Mouse (Mus musculus) liver, embryonic 13.5 days (tissue): ENCODE measurements around the gene Pum1. TPM values are rescaled to one million over a fixed set of nuclear protein-coding genes. Genes with fewer than 3 reads are reported as not detected.

Experiments used
- ATAC-seq: fragments of 200-750 bp; cut with Nextera tagmentation; 2 replicates; pipeline ENCODE4 v1.8.0; 2017; ENCODE audit warnings: low read depth, mild to moderate bottlenecking, moderate number of reproducible peaks, moderate library complexity
- DNase-seq: peaks from one replicate; pipeline ENCODE4 v3.0.0; 2022
- H3K27ac ChIP-seq: fragments of 300-500 bp; sonication (generic); 2 replicates; pipeline ENCODE4 v1.5.1; 2015; ENCODE audit warnings: moderate library complexity, mild to moderate bottlenecking, inconsistent platforms
- H3K27me3 ChIP-seq: fragments of 300-500 bp; sonication (generic); 2 replicates; pipeline ENCODE4 v1.6.1; 2015; ENCODE audit warnings: mild to moderate bottlenecking, inconsistent platforms
- H3K36me3 ChIP-seq: fragments of 300-500 bp; sonication (generic); 2 replicates; pipeline ENCODE4 v1.6.1; 2015; ENCODE audit warnings: mild to moderate bottlenecking, inconsistent platforms
- H3K4me1 ChIP-seq: fragments of 300-500 bp; sonication (generic); replicated peaks from 2 replicates; pipeline ENCODE4 v1.6.1; 2015; ENCODE audit warnings: inconsistent platforms
- H3K4me2 ChIP-seq: fragments of 300-500 bp; sonication (generic); 2 replicates; pipeline ENCODE4 v1.6.1; 2015; ENCODE audit warnings: inconsistent platforms, mild to moderate bottlenecking, moderate library complexity
- H3K4me3 ChIP-seq: fragments of 300-500 bp; sonication (generic); replicated peaks from 2 replicates; pipeline ENCODE4 v1.5.1; 2015; ENCODE audit warnings: mild to moderate bottlenecking, inconsistent platforms
- H3K9ac ChIP-seq: fragments of 300-500 bp; sonication (generic); 2 replicates; pipeline ENCODE4 v1.6.1; 2015; ENCODE audit warnings: mild to moderate bottlenecking, inconsistent platforms
- H3K9me3 ChIP-seq: fragments of 300-500 bp; sonication (generic); replicated peaks from 2 replicates; pipeline ENCODE4 v1.6.1; 2016; ENCODE audit warnings: inconsistent platforms
- WGBS: fragments of 180-500 bp; shearing (Covaris S2); methylation state at CpG from one replicate; pipeline ENCODE4 v1.1.7; 2015; ENCODE audit not compliant: insufficient replicate concordance; 5-methylcytosine and 5-hydroxymethylcytosine counted together
- polyA plus RNA-seq: library from polyadenylated mRNA; unstranded; fragments of >200 nt; fragmentation: Nextera tagmentation; extraction: Ambion mirVana; gene quantifications from 2 replicates; pipeline ENCODE4 v1.2.1, GENCODE M21; 2015

Gene Pum1
- polyA plus RNA-seq, 1 experiment from 2014 or later = 29.7 TPM

DNA sequence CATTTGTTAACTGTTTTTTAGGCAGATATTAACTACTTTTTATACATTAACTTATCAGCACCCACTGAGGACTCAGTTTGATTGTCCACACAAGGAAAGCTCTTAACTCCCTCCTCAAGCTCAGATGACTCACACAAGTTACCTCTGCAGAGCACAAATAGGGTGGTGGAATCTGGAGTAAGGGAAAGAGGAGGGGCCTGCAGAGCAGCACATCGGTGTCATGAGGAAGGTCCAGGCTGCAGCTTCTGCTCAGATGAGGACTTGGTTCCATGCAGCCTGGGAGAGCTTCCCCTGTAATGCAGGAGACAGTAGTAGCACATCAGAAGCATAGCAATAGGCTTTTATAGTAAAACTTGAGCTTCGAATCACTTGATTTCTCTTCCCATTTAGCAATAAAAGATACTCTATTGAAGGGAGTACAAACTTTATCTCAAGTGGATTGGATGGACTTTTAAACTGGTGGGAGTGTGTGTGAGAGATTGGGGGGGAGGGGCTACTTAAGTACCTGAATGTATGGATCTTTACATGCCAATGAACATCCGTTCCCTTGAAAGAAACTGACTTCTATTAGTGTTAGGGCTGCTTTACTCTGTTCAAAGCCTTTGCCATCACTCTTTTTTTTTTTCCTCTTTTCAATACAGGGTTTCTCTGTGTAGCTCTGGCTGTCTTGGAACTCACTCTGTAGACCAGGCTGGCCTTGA is 39.9 kb downstream of the Pum1 start:
- ATAC-seq (no peak), DNase-seq (no peak)
- Histone ChIP-seq H3K4me2 (no peak overlapping the region), H3K9me3 (no peaks in the 10 kb centered on the region), H3K27me3 (no peaks in the 10 kb centered on the region), H3K36me3 (peaks cover 61% of the 10 kb centered on the region), H3K9ac (no peak overlapping the region), H3K27ac (peak overlapping the region; percentile 58), H3K4me3 (no peak overlapping the region), H3K4me1 (peaks cover 85% of the 10 kb centered on the region)
- 75% methylated on average over 3 of the region's 3 CpGs for WGBS

DNA sequence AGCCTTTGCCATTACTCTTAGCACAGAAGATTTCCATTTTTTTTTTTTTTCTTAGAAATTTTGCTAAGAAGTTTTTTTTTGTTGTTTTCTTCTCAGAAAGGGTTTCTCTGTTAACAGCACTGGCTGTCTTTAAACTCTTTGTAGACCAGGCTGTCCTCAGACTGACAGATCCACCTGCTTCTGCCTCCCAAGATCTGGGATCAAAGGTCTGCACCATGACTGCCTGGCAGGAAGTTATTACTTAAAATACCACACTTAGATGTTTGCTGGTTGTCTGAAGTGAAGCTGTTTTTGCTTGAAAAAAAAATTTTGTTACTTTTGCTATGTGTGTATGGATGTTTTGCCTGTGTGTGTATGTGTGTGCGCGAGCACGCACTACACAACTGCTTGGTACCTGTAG is 40.5 kb downstream of the Pum1 start:
- Histone ChIP-seq H3K27me3 (no peaks in the 10 kb centered on the region), H3K9me3 (no peaks in the 10 kb centered on the region), H3K4me3 (no peak overlapping the region), H3K36me3 (peaks cover 64% of the 10 kb centered on the region), H3K27ac (peak overlapping the region; percentile 58), H3K4me2 (no peak overlapping the region), H3K4me1 (peaks cover 90% of the 10 kb centered on the region), H3K9ac (peak overlapping the region; percentile 49; the same call in 1 of the 2 replicates)
- DNase-seq (no peak), ATAC-seq (no peak)
- WGBS = 98% methylated on average over 3 of the region's 3 CpGs

DNA sequence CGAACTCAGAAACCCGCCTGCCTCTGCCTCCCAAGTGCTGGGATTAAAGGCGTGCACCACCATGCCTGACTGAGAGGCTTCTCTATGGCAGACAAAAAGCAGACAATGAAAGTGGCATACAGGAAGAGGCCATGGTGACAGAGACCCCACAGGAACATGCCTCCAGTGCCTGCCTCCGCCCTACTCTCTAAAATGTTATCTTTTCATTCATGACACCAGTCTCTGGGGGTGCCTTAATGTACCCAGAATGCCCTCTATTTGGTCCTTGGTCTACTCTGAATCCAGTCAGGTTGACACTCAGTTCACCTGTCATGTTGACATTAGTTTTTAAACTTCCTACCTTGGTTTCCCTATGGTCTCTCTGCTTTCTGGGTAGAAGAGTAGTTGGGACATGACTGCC is 41.5 kb downstream of the Pum1 start:
- WGBS = 78% methylated on average over 4 of the region's 4 CpGs
- DNase-seq (no peak), ATAC-seq (peak; percentile 60)
- peak overlapping the region; percentile 77 for H3K27ac ChIP-seq
- no peaks in the 10 kb centered on the region for H3K27me3 ChIP-seq
- H3K9ac ChIP-seq = 0 out of 2 replicates have a peak overlapping the region, but pooled peaks have one; percentile 44
- H3K36me3 ChIP-seq = peaks cover 71% of the 10 kb centered on the region
- H3K4me3 ChIP-seq = no peak overlapping the region
- no peaks in the 10 kb centered on the region for H3K9me3 ChIP-seq
- H3K4me1 ChIP-seq = peaks cover 97% of the 10 kb centered on the region
- H3K4me2 ChIP-seq = no peak overlapping the region

DNA sequence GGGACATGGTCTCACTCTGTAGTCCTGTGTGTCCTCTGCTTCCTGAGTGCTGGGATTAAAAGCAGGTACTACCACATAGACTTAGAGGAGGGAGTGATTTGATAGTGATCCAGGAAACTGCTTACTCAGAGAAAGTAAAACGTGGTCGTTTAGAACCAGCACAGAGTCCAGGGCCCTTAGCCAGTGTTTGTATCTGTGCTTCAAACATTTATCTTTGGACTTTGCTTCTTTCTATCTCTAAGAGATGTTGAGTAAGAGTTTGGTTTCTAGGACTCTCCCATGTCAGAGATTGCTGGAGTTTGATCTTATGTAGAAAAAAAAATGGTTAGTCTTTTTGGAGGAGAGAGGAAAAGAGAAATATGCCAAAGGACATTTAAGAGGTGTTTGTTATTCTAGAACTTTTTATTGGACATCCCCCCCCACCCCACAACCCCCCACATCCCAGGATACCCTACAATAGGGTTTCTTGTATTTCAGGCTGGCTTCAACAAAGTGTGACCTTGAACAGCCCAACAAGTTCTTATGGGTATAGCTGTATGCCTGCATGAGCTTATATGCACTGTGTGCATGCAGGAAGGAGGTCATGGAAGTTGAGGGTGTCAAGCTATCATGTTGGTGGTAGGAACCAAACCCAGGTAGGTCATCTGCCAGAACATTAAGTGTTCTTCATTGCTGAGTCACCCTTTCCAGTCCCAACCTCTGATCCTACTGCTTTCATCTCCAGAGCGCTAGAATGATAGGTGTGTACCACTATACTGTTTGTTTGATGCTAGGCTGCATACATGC is 43.3 kb downstream of the Pum1 start:
- no peak overlapping the region for H3K4me3 ChIP-seq
- peaks cover 98% of the 10 kb centered on the region for H3K4me1 ChIP-seq
- H3K36me3 ChIP-seq = peaks cover 56% of the 10 kb centered on the region
- ATAC-seq = peak; percentile 33
- 0 out of 2 replicates have a peak overlapping the region, but pooled peaks have one; percentile 18 for H3K4me2 ChIP-seq
- H3K27ac ChIP-seq = peak overlapping the region; percentile 56; the same call in 1 of the 2 replicates
- no peaks in the 10 kb centered on the region for H3K9me3 ChIP-seq
- no peak overlapping the region for H3K9ac ChIP-seq
- no peaks in the 10 kb centered on the region for H3K27me3 ChIP-seq
- no peak for DNase-seq
- WGBS = 66% methylated on average over 3 of the region's 3 CpGs

DNA sequence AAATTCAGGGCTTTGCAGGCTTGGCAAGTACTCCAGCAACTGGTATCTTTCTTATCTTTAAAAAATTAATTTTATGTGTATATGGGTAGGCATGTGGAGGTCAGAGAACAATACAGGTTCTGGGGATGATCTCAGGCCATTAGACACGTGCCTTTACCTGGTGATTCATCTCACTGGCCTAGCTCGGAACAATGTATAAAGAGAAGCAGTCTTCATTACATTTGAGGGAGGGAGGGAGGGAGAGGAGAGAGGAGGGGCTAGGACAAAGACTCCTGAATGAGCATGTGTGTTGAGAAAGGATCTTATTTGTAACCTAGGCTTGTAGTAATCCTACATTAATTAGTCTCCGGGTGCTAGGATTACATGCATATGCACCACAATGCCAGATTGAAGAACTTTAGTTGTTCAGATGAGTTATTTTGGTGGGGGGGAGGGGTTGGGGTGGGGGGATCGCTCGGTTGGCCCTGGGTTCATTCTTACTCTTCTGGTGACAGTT is 48.3 kb downstream of the Pum1 start:
- peak overlapping the region; percentile 97 for H3K27ac ChIP-seq
- ATAC-seq (no peak), DNase-seq (no peak)
- no peak overlapping the region for H3K4me3 ChIP-seq
- H3K4me2 ChIP-seq = peak overlapping the region; percentile 42
- H3K27me3 ChIP-seq = no peaks in the 10 kb centered on the region
- peaks cover 18% of the 10 kb centered on the region for H3K36me3 ChIP-seq
- peak overlapping the region; percentile 73 for H3K9ac ChIP-seq
- peaks cover 100% of the 10 kb centered on the region for H3K4me1 ChIP-seq
- 63% methylated on average over 5 of the region's 5 CpGs for WGBS
- no peaks in the 10 kb centered on the region for H3K9me3 ChIP-seq

DNA sequence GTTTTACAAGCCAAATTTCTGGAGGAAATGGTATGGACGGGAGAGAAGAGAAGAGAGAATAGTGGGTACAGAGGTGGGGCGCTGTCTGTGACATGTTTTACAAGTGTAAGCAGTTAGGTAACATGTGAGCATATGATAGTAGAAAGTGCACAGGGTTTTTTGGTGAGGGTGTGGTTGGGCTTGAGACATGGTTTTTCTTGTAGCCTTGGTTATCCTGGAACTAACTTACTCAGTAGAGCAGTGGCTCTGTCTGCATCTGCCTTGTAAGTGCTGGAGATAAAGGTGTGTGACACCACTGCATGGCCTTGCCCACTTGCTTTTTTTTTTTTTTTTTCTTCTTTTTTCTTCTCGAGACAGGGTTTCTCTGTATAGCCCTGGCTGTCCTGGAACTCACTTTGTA is 49.2 kb downstream of the Pum1 start:
- DNase-seq (peak; percentile 67), ATAC-seq (peak; percentile 79)
- H3K36me3 ChIP-seq = peaks cover 17% of the 10 kb centered on the region
- peaks cover 100% of the 10 kb centered on the region for H3K4me1 ChIP-seq
- H3K9me3 ChIP-seq = no peaks in the 10 kb centered on the region
- no peaks in the 10 kb centered on the region for H3K27me3 ChIP-seq
- peak overlapping the region; percentile 73 for H3K9ac ChIP-seq
- H3K4me2 ChIP-seq = peak overlapping the region; percentile 42
- no peak overlapping the region for H3K4me3 ChIP-seq
- H3K27ac ChIP-seq = peak overlapping the region; percentile 97
- WGBS = 33% methylated on average over 3 of the region's 3 CpGs

DNA sequence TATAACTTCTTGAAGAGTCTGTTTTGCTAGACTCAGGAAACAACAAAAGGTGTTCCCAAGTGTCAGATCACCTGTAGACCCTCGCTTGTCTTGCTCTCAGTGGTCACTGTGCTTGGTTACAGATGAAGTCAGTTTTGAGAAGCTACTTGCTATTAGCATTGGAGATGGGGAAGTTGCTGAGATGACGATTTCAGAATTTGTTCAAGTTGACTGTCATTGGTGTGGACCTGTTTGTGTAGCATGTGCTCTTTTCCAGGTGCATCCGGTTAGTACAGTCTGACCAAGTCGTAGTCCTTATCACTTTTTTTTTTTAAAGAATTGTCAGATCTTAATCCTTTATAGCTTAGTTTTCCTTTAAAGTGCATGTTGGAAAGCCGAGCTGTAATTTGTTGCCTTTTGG is 50.3 kb downstream of the Pum1 start:
- Histone ChIP-seq H3K9ac (peak overlapping the region; percentile 73), H3K4me3 (no peak overlapping the region), H3K27ac (peak overlapping the region; percentile 97), H3K9me3 (no peaks in the 10 kb centered on the region), H3K4me1 (peaks cover 99% of the 10 kb centered on the region), H3K4me2 (peak overlapping the region; percentile 73), H3K27me3 (no peaks in the 10 kb centered on the region), H3K36me3 (peaks cover 21% of the 10 kb centered on the region)
- 38% methylated on average over 5 of the region's 5 CpGs for WGBS
- DNase-seq (no peak), ATAC-seq (no peak)

DNA sequence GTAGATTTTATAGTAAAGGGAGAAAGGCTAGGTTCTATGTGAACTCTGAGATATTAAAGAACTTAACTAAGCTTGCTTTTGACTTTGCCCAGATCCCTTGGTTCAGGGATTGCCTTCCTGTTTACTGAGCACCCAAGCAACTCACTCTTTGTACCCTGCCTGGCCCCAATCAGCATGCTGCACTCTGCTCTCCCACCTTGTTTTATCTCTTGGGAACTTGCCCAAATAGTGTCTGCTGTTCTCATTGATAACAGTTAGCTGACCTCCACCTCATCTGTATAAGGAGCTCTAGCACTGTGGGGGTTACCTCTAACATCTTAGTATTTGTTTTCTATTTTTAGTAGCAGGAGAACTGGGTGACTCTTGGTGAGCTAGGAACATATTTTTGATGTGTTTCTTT is 52.0 kb downstream of the Pum1 start:
- ATAC-seq (peak; percentile 97), DNase-seq (peak; percentile 87)
- Histone ChIP-seq H3K9ac (peak overlapping the region; percentile 73), H3K4me2 (peak overlapping the region; percentile 73), H3K36me3 (peaks cover 26% of the 10 kb centered on the region), H3K27me3 (no peaks in the 10 kb centered on the region), H3K9me3 (no peaks in the 10 kb centered on the region), H3K4me3 (peak overlapping the region; percentile 41), H3K4me1 (peaks cover 99% of the 10 kb centered on the region), H3K27ac (peak overlapping the region; percentile 97)

DNA sequence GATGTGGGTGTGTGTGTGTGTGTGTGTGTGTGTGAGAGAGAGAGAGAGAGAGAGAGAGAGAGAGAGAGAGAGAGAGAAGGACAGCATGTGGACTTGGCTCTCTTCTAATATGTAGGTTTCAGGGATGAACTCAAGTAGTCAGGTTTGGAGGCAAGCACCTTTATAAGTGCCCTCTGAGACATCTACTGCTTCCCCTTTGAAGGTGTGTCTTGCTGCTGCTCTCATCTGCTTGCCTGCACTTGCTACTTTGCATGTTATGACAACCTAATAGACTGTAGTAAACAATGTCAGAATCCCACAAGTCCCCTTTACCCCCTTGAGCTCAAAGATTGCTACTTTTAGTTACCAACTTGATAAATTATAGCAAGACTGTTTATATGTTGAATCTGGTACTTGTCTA is 52.5 kb downstream of the Pum1 start:
- Histone ChIP-seq H3K36me3 (peaks cover 31% of the 10 kb centered on the region), H3K4me3 (peak overlapping the region; percentile 40), H3K9me3 (no peaks in the 10 kb centered on the region), H3K9ac (peak overlapping the region; percentile 71), H3K27me3 (no peaks in the 10 kb centered on the region), H3K4me2 (peak overlapping the region; percentile 73), H3K4me1 (peaks cover 99% of the 10 kb centered on the region), H3K27ac (peak overlapping the region; percentile 97)
- ATAC-seq (peak; percentile 46), DNase-seq (peak; percentile 25)

DNA sequence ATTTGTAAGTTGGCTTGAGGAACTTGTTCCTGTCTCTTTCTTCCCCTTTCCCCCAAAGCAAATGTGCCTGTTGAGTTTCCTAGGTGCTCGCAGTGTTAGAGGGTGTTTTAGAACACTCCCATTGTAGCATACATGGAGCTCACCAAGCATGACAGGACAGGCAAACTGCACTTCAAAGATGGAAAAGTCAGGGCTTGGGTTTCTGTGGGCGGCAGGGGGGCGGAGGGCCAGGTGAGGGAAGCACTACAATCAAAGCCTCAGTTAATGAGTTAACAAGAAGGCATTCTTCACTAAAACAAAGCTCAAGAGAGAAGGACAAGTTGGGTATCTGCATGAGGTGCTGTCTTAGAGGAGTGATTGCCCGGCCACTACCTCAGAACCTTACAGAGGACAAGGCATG is 56.2 kb downstream of the Pum1 start:
- Histone ChIP-seq H3K27me3 (no peaks in the 10 kb centered on the region), H3K9me3 (no peaks in the 10 kb centered on the region), H3K4me1 (peaks cover 93% of the 10 kb centered on the region), H3K27ac (peak overlapping the region; percentile 61; the same call in 1 of the 2 replicates), H3K4me2 (no peak overlapping the region), H3K36me3 (peaks cover 59% of the 10 kb centered on the region), H3K9ac (no peak overlapping the region), H3K4me3 (no peak overlapping the region)
- no peak for ATAC-seq
- WGBS = 89% methylated on average over 4 of the region's 4 CpGs
- DNase-seq = no peak

DNA sequence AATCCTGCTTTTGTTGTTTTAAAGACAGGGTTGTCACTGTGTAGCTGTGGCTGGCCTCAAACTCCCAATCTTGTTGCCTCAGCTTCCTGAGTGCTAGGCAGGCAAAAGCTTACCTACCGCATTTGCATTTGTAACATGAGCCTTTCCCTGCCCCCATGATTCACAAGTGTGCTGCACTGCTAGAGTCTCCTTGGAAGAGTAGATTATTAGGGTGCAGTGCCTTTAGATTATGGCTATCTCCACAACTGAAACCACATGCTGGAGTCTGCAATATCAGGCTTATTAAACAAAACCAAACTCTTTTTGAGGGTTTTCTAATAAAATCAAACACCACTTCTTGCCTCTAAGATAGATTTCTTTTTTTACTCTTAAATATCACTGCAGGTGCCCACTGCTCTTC is 59.5 kb downstream of the Pum1 start:
- ATAC-seq = peak; percentile 80
- peak; percentile 23 for DNase-seq
- Histone ChIP-seq H3K27me3 (no peaks in the 10 kb centered on the region), H3K36me3 (peaks cover 81% of the 10 kb centered on the region), H3K9me3 (no peaks in the 10 kb centered on the region), H3K27ac (peak overlapping the region; percentile 76), H3K4me3 (no peak overlapping the region), H3K9ac (peak overlapping the region; percentile 54), H3K4me1 (peaks cover 80% of the 10 kb centered on the region), H3K4me2 (0 out of 2 replicates have a peak overlapping the region, but pooled peaks have one; percentile 19)
- WGBS = 20% methylated on average over 1 of the region's 1 CpGs
